Mouse (Mus musculus): Measurements from ENCODE around the gene Mrm2.

Gene Mrm2

GRCm38 (mm10) chr5:140342880-140343279 lies 11.2 kb upstream of the Mrm2 start:
- no peak for DNase-seq

- no peak for DNase-seq
These were observed 8.1 kb upstream of the Mrm2 start for GRCm38 (mm10) chr5:140339836-140340235.

- DNase-seq: no peak
These were observed 7.1 kb upstream of the Mrm2 start for GRCm38 (mm10) chr5:140338779-140339178.

- DNase-seq: peak; percentile 47
These were observed 5.0 kb upstream of the Mrm2 start for GRCm38 (mm10) chr5:140336680-140337079.

GRCm38 (mm10) chr5:140333631-140334030 lies 1.9 kb upstream of the Mrm2 start:
- peak; percentile 39 for DNase-seq

GRCm38 (mm10) chr5:140332519-140332918 lies 821 bp upstream of the Mrm2 start:
- DNase-seq: no peak

GRCm38 (mm10) chr5:140324058-140324457 lies 7.6 kb downstream of the Mrm2 start:
- DNase-seq: no peak

GRCm38 (mm10) chr5:140321756-140322575 lies 9.7 kb downstream of the Mrm2 start:
- DNase-seq: no peak

- DNase-seq: peak; percentile 96
These were observed 10.5 kb downstream of the Mrm2 start, which contains the start of the genes Mad1l1 and Nudt1 for GRCm38 (mm10) chr5:140321042-140321755. Mad1l1 (minus strand) TSS chr5:140321552. Nudt1 (plus strand) TSS chr5:140321656.

- DNase-seq: no peak
These were observed 15.0 kb downstream of the Mrm2 start for GRCm38 (mm10) chr5:140316716-140317115.

- no peak for DNase-seq
These were observed 24.1 kb downstream of the Mrm2 start for GRCm38 (mm10) chr5:140307602-140308001.

- DNase-seq: no peak
These were observed 25.7 kb downstream of the Mrm2 start for GRCm38 (mm10) chr5:140306016-140306415.

GRCm38 (mm10) chr5:140298291-140298690 lies 33.4 kb downstream of the Mrm2 start:
- no peak for DNase-seq

GRCm38 (mm10) chr5:140292152-140292551 lies 39.5 kb downstream of the Mrm2 start:
- peak; percentile 86 for DNase-seq

- DNase-seq: no peak
These were observed 42.5 kb downstream of the Mrm2 start for GRCm38 (mm10) chr5:140289161-140289560.

- DNase-seq: no peak
These were observed 43.4 kb downstream of the Mrm2 start for GRCm38 (mm10) chr5:140288287-140288686.

GRCm38 (mm10) chr5:140284761-140285160 lies 46.9 kb downstream of the Mrm2 start:
- no peak for DNase-seq

- no peak for DNase-seq
These were observed 47.7 kb downstream of the Mrm2 start for GRCm38 (mm10) chr5:140284011-140284410.

GRCm38 (mm10) chr5:140282900-140283299 lies 48.8 kb downstream of the Mrm2 start:
- DNase-seq: peak; percentile 47

- DNase-seq: peak; percentile 84
These were observed 49.3 kb downstream of the Mrm2 start for GRCm38 (mm10) chr5:140282376-140282775.

GRCm38 (mm10) chr5:140280205-140280604 lies 51.5 kb downstream of the Mrm2 start:
- DNase-seq: no peak

Data from thymus, postnatal 25 days (tissue).